Mouse (Mus musculus): Measurements from ENCODE around the gene Vsnl1.

- TF ChIP-seq CTCF (conservative IDR thresholded peaks at IDR 0.05; ENCODE audit: insufficient read depth, insufficient read length, low read depth, low read length) (no peak), POLR2A (IDR thresholded peaks at IDR 0.05; ENCODE audit: low read depth, low read length) (no peak)
Observed at GRCm38 (mm10) chr12:11338251-11338650, 98.2 kb downstream of the Vsnl1 start.
